Mouse (Mus musculus) thymus, postnatal 10 days (tissue): ENCODE measurements around the gene Cd68.
"Not testable (repeated sequence)": the region's sequence is repeated elsewhere in the genome, so short reads cannot be mapped to it uniquely, and the experiment has no call there.

Experiments used
- DNase-seq, 2 experiments: peaks; one replicate each; pipeline ENCODE4 v3.0.0; 2021; ENCODE audit warnings: low spot score in 2 of 2

The Cd68 gene

DNA sequence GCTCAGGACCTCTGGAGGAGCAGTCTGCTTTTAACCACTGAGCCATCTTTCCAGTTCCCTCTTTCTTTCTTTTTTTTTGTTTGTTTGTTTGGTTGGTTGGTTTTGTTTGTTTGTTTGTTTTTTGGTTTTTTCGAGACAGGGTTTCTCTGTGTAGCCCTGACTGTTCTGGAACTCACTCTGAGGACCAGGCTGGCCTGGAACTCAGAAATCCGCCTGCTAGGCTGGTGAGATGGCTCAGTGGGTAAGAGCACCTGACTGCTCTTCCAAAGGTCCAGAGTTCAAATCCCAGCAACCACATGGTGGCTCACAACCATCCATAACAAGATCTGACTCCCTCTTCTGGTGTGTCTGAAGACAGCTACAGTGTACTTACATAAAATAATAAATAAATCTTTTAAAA lies 41.6 kb downstream of the Cd68 start:
- not testable (repeated sequence) for DNase-seq

DNA sequence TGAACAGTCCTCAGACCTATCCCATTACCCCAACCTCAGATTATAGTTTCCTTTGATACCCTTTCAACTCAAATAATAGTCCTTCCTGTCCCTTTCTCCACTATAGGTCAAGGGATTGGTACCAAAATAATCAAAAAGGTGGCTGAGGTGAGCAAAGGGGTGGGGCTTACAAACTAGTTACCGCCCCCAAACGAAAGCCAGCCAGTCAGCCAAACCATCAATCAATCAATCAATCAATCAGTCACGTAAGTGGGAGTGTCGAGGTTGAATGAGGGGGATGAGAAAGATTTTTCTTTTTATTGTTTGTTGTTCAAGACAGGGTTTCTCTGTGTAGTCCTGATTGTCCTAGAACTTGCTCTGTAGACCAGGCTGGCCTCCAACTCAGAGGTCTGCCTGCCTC lies 42.9 kb downstream of the Cd68 start:
- no peak for DNase-seq

DNA sequence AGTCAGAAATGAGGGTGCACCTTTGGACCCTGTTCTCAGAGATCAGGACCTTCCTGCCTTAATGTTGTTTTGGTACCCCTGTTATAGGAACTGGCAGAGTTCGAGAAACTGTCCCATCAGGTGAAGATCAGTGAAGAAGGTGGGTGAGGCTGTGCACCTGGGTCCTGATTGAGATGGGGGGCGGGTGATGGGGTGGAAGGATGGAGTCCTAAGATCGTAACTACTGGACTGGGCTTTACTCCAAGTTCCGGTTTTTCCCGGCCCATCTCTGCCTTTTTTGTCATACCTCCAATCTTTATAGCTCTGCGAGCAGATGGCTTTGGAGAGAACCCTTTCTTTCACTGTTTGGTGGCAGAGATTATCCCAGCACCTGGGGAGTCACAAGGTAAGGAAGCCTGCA lies 43.5 kb downstream of the Cd68 start:
- DNase-seq: no peak

DNA sequence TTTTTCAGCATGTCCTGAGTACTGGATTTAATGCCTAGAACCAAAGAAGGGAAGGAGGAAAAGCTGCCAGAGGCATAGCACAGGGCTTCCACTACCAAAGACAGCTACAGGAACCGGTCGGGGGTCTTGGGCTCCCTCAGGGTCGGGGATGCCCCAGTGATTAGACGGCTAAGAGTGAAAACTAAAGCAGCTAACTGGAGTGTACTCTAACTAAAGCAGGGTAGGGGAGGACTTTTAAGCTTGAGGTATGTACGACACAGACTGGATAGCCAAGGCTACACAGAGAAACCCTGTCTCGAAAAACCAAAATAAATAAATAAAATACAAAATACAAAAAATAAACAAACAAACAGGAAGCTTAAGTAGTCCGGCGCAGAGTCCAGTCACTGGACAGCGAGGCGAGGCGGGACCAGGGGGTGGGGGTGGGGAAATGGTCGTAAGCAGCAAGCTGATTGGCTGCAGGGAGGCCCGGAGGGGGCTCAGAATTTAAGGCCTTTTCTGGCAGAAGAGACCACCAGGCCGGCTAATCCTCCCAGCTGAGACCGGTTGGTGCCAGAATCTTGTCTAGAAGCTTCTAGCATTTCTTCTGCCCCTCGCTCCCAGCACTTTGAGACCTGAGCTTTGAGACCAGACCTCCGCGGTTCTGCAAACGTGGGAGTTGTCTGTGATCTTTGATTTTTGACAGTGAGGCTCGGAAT lies 44.2 kb downstream of the Cd68 start, which contains the start of gene Sat2:
Sat2 (plus strand) TSS at position 454 of the 698 bp plus-strand sequence.
- no peak for DNase-seq

DNA sequence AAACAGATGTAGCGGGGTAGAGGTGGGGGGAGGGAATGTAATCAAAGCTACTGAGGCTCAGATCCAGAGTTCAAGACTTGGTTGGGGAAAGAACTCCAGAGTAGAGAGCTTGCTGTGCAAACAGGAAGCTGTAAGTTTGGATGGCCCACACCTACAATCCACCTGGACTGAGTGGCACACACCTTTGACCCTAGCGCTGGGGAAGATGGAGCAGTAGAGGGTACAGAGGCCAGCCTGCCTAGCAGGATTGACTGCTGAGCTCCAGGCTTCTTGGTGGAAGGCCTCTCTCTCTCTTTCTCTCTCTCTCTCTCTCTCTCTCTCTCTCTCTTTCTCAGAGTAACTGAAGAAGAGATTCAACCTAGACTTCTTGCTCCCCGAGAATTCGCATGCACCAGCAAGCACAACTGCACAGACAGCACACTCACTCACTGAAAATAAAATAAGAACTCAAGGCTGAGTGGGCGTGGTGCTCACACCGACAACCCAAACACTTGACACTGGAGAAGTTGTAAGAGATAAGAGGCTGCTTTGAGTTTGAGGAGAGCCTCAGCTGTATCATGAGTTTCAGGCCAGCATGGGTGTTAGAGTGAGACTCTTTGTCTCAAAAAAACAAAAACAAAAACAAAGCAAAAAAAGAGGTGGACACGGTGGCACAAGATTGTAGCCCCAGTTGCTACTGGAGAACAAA lies 45.4 kb downstream of the Cd68 start:
- no peak for DNase-seq

DNA sequence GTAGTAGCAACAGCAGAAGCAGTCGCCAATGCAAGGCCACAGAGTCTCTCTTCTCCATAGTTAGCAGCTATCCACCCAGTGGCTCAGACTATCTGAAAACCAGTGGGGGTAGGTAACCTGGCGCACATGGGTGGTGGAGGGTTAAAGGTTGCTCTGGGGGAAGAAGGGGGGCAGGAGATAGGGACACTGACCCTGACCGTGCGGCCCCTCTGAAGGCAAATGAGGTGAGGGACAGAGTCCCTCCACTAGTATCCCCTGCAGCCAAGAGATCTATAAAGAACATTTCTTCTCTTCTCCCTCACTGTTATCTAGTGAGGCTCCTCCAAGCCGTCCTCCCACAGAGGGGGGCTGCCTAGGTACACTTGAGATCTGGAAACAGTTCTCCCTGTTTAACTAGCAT lies 48.1 kb downstream of the Cd68 start, which contains the start of gene Shbg:
Shbg (minus strand) TSS at position 101 of the 400 bp plus-strand sequence.
- DNase-seq: no peak

DNA sequence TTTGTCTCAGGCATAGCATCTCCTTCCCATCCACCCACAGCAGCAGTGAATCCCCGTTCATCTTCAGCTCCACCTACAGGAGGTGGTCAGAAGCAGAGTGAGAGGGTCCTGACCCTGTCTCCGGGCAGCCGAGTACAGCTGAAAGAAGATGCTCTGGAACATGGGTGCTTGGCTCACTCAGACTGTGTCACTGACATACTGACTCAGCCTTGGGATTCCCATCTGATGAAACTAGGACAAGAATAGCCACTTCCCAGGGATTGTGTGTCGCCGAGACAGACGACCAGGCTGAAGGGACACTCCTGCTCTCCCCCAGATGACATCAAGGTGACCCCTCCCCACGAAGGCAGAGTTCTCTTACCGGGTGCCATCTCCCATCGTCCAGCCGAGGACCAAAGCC lies 49.2 kb downstream of the Cd68 start:
- DNase-seq: no peak

DNA sequence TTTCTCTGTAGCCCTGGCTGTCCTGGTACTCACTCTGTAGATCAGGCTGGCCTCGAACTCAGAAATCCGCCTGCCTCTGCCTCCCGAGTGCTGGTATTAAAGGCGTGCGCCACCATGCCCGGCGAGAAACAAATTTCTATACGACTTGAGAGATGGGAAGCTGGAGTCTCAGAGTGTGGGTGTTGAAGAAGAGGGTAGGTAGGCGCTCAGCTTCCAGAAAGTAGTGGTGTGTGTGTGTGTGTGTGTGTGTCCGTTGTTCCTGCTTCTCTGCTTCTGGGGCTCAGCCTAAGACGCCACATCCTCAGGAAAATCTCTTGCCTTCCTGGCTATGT lies 51.7 kb downstream of the Cd68 start:
- not testable (repeated sequence) for DNase-seq
